Mouse (Mus musculus) heart, embryonic 12.5 days (tissue): ENCODE data around the gene Fcgr4. TPM values are rescaled to one million over a fixed set of nuclear protein-coding genes. Genes with fewer than 3 reads are reported as not detected.
"Not testable (repeated sequence)": the region's sequence is repeated elsewhere in the genome, so short reads cannot be mapped to it uniquely, and the experiment has no call there.

Source experiments
- ATAC-seq: fragments of 200-750 bp; cut with Nextera tagmentation; 2 replicates; pipeline ENCODE4 v1.8.0; 2017; ENCODE audit warnings: moderate TSS enrichment, moderate library complexity; ENCODE audit not compliant: insufficient number of reproducible peaks, low FRiP score
- H3K27ac ChIP-seq: fragments of 300-500 bp; sonication (generic); 2 replicates; pipeline ENCODE4 v1.5.1; 2016; ENCODE audit warnings: mild to moderate bottlenecking, moderate library complexity; ENCODE audit not compliant: poor library complexity, severe bottlenecking
- H3K27me3 ChIP-seq: fragments of 300-500 bp; sonication (generic); replicated peaks from 2 replicates; pipeline ENCODE4 v1.6.1; 2016; ENCODE audit warnings: mild to moderate bottlenecking, moderate library complexity
- H3K36me3 ChIP-seq: fragments of 300-500 bp; sonication (generic); 2 replicates; pipeline ENCODE4 v1.6.1; 2016; ENCODE audit warnings: mild to moderate bottlenecking, moderate library complexity
- H3K4me1 ChIP-seq: fragments of 300-500 bp; sonication (generic); replicated peaks from 2 replicates; pipeline ENCODE4 v1.6.1; 2016; ENCODE audit warnings: mild to moderate bottlenecking
- H3K4me2 ChIP-seq: fragments of 300-500 bp; sonication (generic); 2 replicates; pipeline ENCODE4 v1.6.1; 2016; ENCODE audit warnings: mild to moderate bottlenecking, moderate library complexity
- H3K4me3 ChIP-seq: fragments of 300-500 bp; sonication (generic); 2 replicates; pipeline ENCODE4 v1.5.1; 2016; ENCODE audit warnings: mild to moderate bottlenecking
- H3K9ac ChIP-seq: fragments of 300-500 bp; sonication (generic); 2 replicates; pipeline ENCODE4 v1.6.1; 2016; ENCODE audit warnings: mild to moderate bottlenecking, moderate library complexity
- H3K9me3 ChIP-seq: fragments of 300-500 bp; sonication (generic); replicated peaks from 2 replicates; pipeline ENCODE4 v1.6.1; 2016; ENCODE audit warnings: mild to moderate bottlenecking, moderate library complexity
- WGBS: fragments of 180-500 bp; shearing (Covaris S2); methylation state at CpG from one replicate; pipeline ENCODE4 v1.1.7; 2016; 5-methylcytosine and 5-hydroxymethylcytosine counted together
- polyA plus RNA-seq: library from polyadenylated mRNA; unstranded; fragments of >200 nt; fragmentation: Nextera tagmentation; extraction: Ambion mirVana; gene quantifications from 2 replicates; pipeline ENCODE4 v1.2.1, GENCODE M21; 2016

Gene Fcgr4
- polyA plus RNA-seq = 0.14 and 0.24 TPM in 2 replicates

DNA sequence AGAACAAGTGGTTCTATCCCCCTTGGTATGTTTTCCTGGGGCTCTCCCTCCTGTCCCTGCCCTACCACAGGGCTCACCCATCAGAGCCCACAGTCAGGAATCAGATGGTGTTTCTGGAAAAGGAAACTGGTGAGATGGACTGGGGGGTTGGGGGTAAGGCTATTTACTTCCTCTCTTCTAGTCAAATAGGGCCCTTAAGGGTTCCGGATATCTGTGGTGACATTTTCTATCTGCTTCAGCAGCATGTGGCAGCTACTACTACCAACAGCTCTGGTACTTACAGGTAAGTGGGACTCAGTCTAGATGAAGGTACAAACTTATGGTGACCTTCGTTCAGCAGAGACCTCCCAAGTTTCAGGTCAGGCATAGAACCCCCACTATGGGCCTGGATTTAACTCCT is at the start of gene Fcgr4:
Fcgr4 (plus strand) TSS at position 184 of the 400 bp plus-strand sequence.
- H3K4me1 ChIP-seq = no peaks in the 10 kb centered on the region
- no peak within 1 kb of the TSS for H3K4me3 ChIP-seq
- H3K9me3 ChIP-seq = no peaks in the 10 kb centered on the region
- H3K27ac ChIP-seq = no peak within 1 kb of the TSS
- H3K9ac ChIP-seq = no peak within 1 kb of the TSS
- H3K36me3 ChIP-seq = no peaks in the 10 kb centered on the region
- 71% methylated on average over 2 of the region's 2 CpGs for WGBS
- 0 out of 2 replicates have a peak, but pooled peaks cover 7% of the 10 kb centered on the region for H3K27me3 ChIP-seq
- ATAC-seq = no peak
- no peak within 1 kb of the TSS for H3K4me2 ChIP-seq

DNA sequence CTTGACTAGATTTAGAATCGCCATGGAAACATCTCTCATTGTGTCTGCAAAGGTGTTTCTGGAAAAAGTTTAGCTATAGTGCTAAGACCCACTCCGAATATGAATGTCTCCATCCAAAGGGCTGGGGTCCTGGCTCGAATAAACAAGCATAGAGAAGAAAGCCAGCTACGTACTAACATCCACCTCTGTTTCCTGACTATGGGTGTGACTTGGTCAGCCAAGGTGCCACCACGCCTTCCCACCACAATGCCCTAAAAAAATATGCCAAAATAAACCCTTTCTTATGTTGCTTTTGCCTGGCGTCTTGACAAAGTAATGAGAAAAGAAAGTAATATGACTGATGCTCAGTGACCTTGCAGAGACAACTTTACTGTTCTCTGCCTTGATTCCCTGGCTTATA is 46.2 kb upstream of the Fcgr4 start:
- no peak overlapping the region for H3K4me3 ChIP-seq
- no peak for ATAC-seq
- WGBS = 71% methylated on average over 6 of the region's 6 CpGs

DNA sequence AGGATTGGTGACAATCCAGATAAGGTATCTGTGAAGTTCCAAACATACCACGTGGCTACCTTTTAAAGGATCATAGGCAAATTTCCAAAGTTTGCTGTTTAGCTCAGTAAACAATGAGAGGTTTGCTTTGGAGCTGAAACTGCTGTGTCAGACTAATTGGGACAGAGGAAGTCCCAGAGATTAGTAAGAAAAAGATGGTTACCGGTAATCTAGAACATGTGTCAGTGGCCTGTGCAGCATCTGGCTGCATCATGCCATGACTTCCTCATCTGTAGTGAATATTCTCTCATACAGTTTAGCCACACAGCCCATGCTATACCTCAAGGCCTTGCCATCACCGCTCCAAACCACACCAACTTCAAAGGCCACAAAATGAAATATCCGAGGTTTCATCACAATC is 45.8 kb upstream of the Fcgr4 start:
- H3K4me1 ChIP-seq = no peaks in the 10 kb centered on the region
- no peak overlapping the region for H3K27ac ChIP-seq
- no peaks in the 10 kb centered on the region for H3K9me3 ChIP-seq
- no peaks in the 10 kb centered on the region for H3K36me3 ChIP-seq
- ATAC-seq = no peak
- no peak overlapping the region for H3K9ac ChIP-seq
- H3K27me3 ChIP-seq = 0 out of 2 replicates have a peak, but pooled peaks cover 6% of the 10 kb centered on the region
- 66% methylated on average over 4 of the region's 4 CpGs for WGBS
- H3K4me2 ChIP-seq = no peak overlapping the region
- no peak overlapping the region for H3K4me3 ChIP-seq

More for the DNA sequence above, 46.2 kb upstream of the Fcgr4 start:
- Histone ChIP-seq H3K27me3 (0 out of 2 replicates have a peak, but pooled peaks cover 4% of the 10 kb centered on the region), H3K4me1 (no peaks in the 10 kb centered on the region), H3K9me3 (no peaks in the 10 kb centered on the region), H3K27ac (no peak overlapping the region), H3K4me2 (no peak overlapping the region), H3K36me3 (no peaks in the 10 kb centered on the region), H3K9ac (no peak overlapping the region)

DNA sequence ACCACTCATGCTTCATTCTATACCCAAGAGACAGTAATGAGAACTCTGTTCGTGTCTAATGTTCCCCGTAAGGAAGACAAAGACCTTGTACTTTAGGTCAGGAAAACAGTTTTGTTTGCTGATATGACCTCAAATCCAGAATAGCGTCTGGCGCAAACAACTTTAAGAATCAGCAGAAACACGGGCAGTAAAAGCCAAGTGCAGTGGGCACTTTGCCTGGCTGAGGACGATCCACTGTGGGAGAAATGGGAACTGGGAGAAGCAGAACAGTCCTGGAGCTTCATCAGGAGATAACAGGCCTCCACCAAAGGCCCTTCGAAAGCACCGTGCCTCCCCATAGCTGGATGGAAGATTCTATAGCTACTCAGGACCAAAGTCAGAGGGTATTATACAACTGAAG is 44.5 kb upstream of the Fcgr4 start:
- Histone ChIP-seq H3K4me2 (no peak overlapping the region), H3K4me1 (no peaks in the 10 kb centered on the region), H3K4me3 (no peak overlapping the region), H3K27ac (no peak overlapping the region), H3K9ac (no peak overlapping the region), H3K27me3 (0 out of 2 replicates have a peak, but pooled peaks cover 9% of the 10 kb centered on the region), H3K9me3 (no peaks in the 10 kb centered on the region), H3K36me3 (no peaks in the 10 kb centered on the region)
- ATAC-seq = no peak
- 81% methylated on average over 8 of the region's 8 CpGs for WGBS

DNA sequence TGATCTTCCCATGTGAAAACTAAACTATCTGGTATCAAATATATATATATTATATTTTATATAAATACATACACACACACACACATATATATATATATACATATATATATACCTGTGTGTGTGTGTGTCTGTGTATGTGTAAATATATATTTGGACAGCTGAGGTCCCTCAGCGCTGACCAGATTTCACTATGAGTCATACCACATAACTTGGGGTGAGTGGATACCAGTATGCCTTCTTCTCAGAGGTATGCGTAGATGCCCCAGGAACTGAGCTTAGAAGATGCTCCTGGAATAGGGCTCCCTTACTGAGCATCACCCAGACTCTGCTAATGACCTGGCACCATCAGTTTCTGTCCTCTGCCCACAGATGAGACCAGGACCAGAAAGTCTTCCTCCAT is 44.0 kb upstream of the Fcgr4 start:
- ATAC-seq = no peak
- WGBS = 91% methylated on average over 2 of the region's 2 CpGs
- Histone ChIP-seq H3K4me3 (no peak overlapping the region), H3K9me3 (no peaks in the 10 kb centered on the region), H3K4me1 (no peaks in the 10 kb centered on the region), H3K27me3 (0 out of 2 replicates have a peak, but pooled peaks cover 9% of the 10 kb centered on the region), H3K27ac (no peak overlapping the region), H3K36me3 (no peaks in the 10 kb centered on the region), H3K9ac (no peak overlapping the region), H3K4me2 (no peak overlapping the region)

DNA sequence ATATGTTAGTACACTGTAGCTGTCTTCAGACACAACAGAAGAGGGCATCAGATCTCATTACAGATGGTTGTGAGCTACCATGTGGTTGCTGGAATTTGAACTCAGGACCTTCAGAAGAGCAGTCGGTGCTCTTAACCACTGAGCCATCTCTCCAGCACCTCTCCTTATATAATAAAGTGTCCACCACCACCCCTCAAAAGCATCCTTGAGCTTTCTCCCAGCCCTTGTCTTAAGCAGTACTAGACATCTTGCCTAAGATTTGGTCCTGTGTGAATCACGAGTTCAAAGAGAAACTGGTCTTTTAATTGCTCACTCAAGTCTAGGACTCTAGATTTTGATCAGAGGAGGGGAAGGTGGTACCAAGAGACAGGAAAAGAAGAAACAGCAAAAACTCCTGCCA is 43.4 kb upstream of the Fcgr4 start:
- H3K4me1 ChIP-seq, ATAC-seq, H3K9me3 ChIP-seq, H3K4me2 ChIP-seq, H3K4me3 ChIP-seq, H3K36me3 ChIP-seq, H3K27ac ChIP-seq, H3K27me3 ChIP-seq, H3K9ac ChIP-seq: not testable (repeated sequence)
- 80% methylated on average over 2 of the region's 2 CpGs for WGBS

DNA sequence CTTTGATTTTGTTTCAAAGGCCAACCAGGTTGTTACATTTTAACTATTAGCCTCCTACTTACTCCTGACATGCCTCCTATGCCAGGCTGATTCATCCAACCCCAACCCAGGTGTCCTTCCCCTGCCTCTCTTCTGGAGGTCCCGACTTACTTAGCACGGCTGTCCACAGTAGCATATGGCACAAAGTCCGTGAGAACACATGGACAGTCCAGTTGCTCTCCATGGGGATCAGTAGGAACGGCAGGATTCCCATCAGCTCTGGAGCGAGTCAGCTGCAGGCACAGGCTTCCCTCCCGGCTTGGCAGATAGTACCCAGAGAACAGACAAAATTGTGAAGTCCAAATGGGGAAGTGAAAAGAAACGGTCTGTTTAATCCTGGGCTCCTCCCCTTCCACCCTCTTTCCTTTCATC is 43.0 kb upstream of the Fcgr4 start:
- H3K9ac ChIP-seq = no peak overlapping the region
- H3K4me1 ChIP-seq = no peaks in the 10 kb centered on the region
- no peak overlapping the region for H3K4me2 ChIP-seq
- no peaks in the 10 kb centered on the region for H3K9me3 ChIP-seq
- H3K36me3 ChIP-seq = no peaks in the 10 kb centered on the region
- 60% methylated on average over 7 of the region's 7 CpGs for WGBS
- no peak overlapping the region for H3K4me3 ChIP-seq
- no peak overlapping the region for H3K27ac ChIP-seq
- 0 out of 2 replicates have a peak, but pooled peaks cover 9% of the 10 kb centered on the region for H3K27me3 ChIP-seq
- ATAC-seq = no peak

DNA sequence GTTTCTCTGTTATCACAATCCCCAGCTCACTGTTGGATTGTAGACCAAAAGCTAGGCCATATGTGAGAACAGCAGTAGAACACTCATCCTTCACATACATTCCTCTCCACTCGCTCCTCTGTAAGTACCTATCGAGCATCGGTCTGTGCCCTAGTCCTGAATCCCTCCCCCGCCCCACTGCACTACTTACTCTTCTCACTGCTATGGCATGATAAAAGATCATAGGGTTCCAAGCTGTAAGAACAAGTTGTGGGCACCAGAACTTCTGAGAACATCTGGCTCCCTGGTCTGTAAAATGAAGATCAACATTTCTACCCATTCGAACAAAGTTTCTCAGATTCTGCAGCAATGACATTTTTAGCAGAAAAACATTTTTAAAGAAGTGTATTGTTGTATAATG is 42.3 kb upstream of the Fcgr4 start, which contains the start of gene Fcgr2b:
Fcgr2b (minus strand) TSS at position 101 of the 400 bp plus-strand sequence.
- no peak within 1 kb of the TSS for H3K9ac ChIP-seq
- H3K27me3 ChIP-seq = 0 out of 2 replicates have a peak, but pooled peaks cover 9% of the 10 kb centered on the region
- H3K27ac ChIP-seq = no peak within 1 kb of the TSS
- 81% methylated on average over 5 of the region's 5 CpGs for WGBS
- no peak within 1 kb of the TSS for H3K4me3 ChIP-seq
- no peak within 1 kb of the TSS for H3K4me2 ChIP-seq
- H3K36me3 ChIP-seq = no peaks in the 10 kb centered on the region
- no peaks in the 10 kb centered on the region for H3K9me3 ChIP-seq
- no peak for ATAC-seq
- no peaks in the 10 kb centered on the region for H3K4me1 ChIP-seq

DNA sequence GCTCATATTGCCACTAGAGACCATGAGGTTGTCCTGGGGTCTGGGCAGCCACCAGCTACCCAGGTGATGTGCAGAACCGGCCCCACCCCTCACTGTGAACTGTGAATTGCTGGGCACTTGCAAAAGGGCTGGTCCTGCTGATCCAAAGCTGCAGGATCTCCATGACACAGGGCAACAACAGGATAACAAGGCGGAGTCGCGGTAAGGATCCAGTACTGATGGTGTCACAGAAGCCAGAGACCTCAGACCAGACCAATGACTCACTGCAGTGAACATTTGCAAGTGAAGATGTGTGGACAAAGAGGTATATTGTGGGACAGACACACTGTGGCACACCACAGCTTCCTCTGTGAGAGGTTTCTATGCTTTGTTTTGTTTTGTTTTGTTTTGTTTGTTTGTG is 40.1 kb upstream of the Fcgr4 start:
- H3K4me1 ChIP-seq = no peaks in the 10 kb centered on the region
- no peak overlapping the region for H3K4me3 ChIP-seq
- no peak for ATAC-seq
- no peaks in the 10 kb centered on the region for H3K36me3 ChIP-seq
- no peak overlapping the region for H3K27ac ChIP-seq
- H3K27me3 ChIP-seq = 0 out of 2 replicates have a peak, but pooled peaks cover 13% of the 10 kb centered on the region
- H3K9me3 ChIP-seq = no peaks in the 10 kb centered on the region
- WGBS = 62% methylated on average over 4 of the region's 4 CpGs
- no peak overlapping the region for H3K4me2 ChIP-seq
- H3K9ac ChIP-seq = no peak overlapping the region

DNA sequence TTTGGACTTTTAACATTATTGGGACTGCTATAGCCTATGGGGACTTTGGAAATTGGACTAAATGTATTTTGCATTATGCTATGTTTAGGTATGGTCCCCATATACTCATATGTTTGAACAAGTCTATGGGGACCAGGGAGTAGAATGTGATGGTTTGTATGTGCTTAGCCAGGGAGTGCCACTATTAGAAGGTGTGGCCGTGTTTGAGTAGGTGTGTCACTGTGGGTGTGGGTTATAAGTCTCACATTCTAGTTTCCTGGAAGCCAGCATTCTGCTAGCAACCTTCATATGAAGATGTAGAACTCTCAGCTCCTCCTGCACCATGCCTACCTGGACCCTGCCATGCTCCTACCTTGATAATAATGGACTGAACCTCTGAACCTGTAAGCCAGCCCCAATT is 37.0 kb upstream of the Fcgr4 start:
- H3K36me3 ChIP-seq, H3K9ac ChIP-seq, ATAC-seq, H3K4me3 ChIP-seq, H3K27ac ChIP-seq, H3K4me1 ChIP-seq, H3K4me2 ChIP-seq, H3K9me3 ChIP-seq: not testable (repeated sequence)
- H3K27me3 ChIP-seq = peaks cover 24% of the 10 kb centered on the region; the same call in 1 of the 2 replicates
- 74% methylated on average over 1 of the region's 1 CpGs for WGBS

DNA sequence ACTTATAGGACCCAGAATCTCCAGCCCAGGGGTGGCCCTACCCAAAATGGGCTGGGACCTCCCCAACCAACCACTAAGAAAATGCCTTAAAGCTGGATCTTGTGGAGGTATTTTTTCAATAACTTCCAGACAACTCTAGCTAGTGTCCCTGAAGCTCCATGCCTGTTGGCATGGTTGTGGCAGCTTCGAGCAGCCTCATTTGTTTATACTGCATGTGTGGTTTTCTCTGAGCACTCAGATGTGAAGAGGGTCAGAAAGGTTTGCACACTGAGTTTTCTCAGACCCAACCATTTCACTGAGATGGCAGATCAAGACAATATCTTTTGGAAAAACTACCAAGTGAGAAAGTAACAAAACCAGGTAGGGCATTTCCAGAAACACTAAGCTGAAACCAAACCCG is 36.4 kb upstream of the Fcgr4 start:
- no peak overlapping the region for H3K9ac ChIP-seq
- 74% methylated on average over 2 of the region's 2 CpGs for WGBS
- peaks cover 22% of the 10 kb centered on the region; the same call in 1 of the 2 replicates for H3K27me3 ChIP-seq
- H3K36me3 ChIP-seq = no peaks in the 10 kb centered on the region
- H3K27ac ChIP-seq = no peak overlapping the region
- H3K4me2 ChIP-seq = no peak overlapping the region
- H3K4me3 ChIP-seq = no peak overlapping the region
- no peak for ATAC-seq
- H3K4me1 ChIP-seq = no peaks in the 10 kb centered on the region
- no peaks in the 10 kb centered on the region for H3K9me3 ChIP-seq

DNA sequence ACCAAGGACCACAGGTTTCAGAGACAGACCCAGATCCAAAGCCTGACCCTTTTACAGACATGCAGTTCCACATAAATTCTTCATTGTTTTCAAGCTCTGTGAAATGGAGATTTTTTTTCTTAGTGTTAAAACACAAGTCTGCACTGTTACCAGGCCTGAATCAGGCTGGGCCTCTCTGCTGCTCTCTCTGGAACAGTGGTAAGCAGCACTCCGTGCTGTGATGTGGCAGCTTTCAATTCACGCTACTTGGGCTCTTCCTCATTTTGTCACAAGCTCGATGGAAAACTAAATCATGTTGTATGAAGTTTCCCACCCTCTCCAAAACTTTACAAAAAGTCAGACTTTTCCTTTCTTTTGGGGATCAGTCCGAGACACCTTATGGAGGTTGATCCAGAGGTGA is 35.7 kb upstream of the Fcgr4 start:
- Histone ChIP-seq H3K9ac (no peak overlapping the region), H3K36me3 (no peaks in the 10 kb centered on the region), H3K9me3 (no peaks in the 10 kb centered on the region), H3K27ac (no peak overlapping the region), H3K4me2 (no peak overlapping the region), H3K4me1 (no peaks in the 10 kb centered on the region), H3K27me3 (peaks cover 19% of the 10 kb centered on the region; the same call in 1 of the 2 replicates), H3K4me3 (no peak overlapping the region)
- no peak for ATAC-seq
- WGBS = 71% methylated on average over 4 of the region's 4 CpGs
